Mouse (Mus musculus) ovary, adult 18-20 months (tissue): ENCODE data around the gene Gm45844.
"Not testable (repeated sequence)": the region's sequence is repeated elsewhere in the genome, so short reads cannot be mapped to it uniquely, and the experiment has no call there.

Experiments used
- DNase-seq: peaks from one replicate; pipeline ENCODE4 v3.0.0; 2022; ENCODE audit warnings: low spot score, mixed read lengths

Gm45844 gene

DNA sequence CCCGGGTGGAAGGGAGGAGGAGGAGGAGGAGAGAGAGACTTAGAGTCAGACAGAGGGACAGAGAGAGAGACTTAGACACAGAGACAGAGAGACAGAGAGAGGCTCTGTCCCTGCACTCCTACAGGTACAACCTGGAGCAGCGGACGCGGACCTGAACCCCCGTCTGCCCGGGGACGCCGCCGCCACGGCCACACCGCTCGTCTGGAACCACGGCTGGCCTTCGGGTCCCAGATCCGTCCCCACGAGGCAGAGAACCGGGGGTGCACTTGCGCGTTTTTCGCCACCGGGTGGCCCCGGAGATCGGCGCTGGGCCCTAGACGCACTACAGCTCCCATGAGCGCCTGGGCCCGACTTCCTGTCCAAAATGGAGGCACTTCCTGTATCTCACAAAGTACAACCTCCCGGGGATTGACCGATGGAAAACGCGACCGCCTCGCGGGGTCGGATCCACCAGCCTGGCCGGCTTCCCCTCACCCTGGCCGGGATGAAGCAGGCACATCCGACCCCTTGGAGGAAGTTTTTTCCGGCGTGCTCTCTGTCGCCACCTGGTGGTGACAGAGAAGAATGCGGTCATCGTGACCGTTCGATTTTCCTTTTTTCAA lies at the start of gene Gm45844:
Gene Gm45844, minus strand, starts transcription at position 324 of the 602 bp plus-strand sequence.
- DNase-seq, result peak; percentile 78

DNA sequence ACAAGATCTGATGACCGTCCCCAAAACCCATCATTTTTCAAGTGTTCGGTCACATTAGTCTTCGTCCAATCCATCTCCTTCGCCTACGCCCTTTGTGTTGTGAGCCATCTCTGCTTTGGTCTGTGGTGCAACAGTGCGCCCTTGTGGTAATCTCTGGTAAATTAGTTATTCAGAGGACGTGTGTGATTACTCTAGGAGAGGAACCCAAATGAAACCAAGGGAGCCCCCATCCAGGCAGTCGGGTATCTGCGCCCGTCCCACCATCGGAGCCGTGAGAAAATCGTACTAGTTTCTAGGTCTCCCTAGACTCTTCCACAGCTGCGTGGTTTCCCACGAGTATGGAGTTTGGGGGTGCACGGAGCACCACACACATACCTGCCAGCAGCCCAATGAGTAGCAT lies 17.5 kb upstream of the Gm45844 start:
- no peak for DNase-seq

DNA sequence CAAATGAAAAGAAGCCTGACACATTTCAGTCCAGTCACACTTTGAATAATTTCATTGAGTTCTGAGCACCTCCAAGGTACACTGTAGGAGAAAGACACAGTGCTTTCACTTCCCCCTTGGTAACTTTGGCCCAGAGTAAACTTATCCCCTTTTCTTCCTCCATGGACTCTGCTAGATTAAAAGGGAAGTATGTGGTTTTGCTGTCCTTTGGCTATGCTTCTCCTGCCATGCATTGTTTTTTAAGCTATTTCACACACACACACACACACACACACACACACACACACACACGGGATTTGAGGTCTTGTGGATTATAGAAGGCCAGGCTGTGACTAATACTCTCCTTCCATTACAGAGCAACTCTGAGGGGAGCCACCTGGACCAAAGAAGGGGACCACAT lies 3.3 kb upstream of the Gm45844 start:
- no peak for DNase-seq

DNA sequence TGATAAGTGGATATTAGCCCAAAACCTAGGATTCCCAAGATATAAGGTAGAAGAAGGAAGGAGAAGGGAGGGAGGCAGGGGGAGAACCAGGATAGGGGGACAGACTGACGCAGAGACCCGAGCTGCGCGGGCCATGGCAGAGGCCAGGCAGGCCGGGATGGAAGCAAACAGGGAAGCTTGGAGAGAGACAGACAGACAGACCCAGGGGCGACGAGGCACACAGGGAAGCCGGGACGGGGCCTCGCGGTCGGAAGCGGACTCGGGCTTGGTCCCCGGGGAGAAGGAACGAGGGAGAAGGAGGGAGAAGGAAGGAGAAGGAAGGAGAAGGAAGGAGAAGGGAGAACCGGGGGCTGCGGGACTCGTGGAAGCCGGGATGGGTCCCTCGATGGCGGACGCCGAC lies 533 bp downstream of the Gm45844 start:
- DNase-seq, result not testable (repeated sequence)

- not testable (repeated sequence) for DNase-seq
Measured at GRCm38 (mm10) chr7:7247228-7247627, 30.9 kb downstream of the Gm45844 start, which contains the start of gene Vmn2r29. Gene Vmn2r29 (minus strand): TSS chr7:7247328.

GRCm38 (mm10) chr7:7209313-7210151 lies 68.6 kb downstream of the Gm45844 start, which contains the start of gene Zfp772:
Gene Zfp772 (minus strand): TSS chr7:7209998.
- DNase-seq, result peak; percentile 11

DNA sequence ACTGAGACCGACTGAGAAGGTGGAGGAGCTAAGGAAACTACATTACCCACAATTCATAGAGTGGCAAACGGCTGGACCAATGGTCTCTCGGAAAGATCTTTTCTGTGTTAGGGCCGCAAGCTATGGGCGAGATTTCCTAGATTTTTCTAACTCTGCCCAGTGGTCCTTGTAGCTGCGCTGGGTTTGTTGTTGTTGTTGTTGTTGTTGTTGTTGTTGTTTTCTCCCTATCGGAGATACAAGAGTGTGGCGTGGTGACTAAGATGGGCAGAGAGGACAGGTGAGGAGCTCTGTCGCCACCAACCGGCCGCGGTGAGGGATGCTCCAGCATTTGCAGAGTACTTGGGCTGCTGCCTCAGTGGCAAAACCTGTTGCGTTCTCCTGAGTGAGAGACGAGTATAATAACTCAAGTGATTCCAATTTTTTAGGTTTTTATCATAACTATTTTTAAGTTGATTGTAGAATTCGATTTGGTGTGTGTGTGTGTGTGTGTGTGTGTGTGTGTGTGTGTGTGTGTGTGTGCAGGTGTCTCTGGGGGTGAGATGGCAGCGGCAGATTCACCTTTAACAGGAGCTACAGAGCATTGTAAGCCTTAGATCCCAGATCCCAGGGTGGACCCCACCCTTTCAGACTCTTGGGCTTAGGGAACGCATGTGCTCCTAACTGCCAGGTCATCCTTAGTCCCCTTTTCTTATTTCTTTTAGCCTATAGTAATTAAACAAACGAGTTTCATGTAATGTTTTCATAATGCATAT lies 89.7 kb downstream of the Gm45844 start:
- peak; percentile 15 for DNase-seq

- no peak for DNase-seq
Measured at GRCm38 (mm10) chr7:7187417-7188190, 90.5 kb downstream of the Gm45844 start.

- no peak for DNase-seq
Measured at GRCm38 (mm10) chr7:7185897-7186296, 92.2 kb downstream of the Gm45844 start.

- peak; percentile 46 for DNase-seq
Measured at GRCm38 (mm10) chr7:7171227-7172147, 106.6 kb downstream of the Gm45844 start, which contains the start of gene Zfp418. Gene Zfp418 (plus strand): TSS chr7:7171330.
